ENCODE assay signal across 25 mouse cellular contexts in the genomic region with DNA sequence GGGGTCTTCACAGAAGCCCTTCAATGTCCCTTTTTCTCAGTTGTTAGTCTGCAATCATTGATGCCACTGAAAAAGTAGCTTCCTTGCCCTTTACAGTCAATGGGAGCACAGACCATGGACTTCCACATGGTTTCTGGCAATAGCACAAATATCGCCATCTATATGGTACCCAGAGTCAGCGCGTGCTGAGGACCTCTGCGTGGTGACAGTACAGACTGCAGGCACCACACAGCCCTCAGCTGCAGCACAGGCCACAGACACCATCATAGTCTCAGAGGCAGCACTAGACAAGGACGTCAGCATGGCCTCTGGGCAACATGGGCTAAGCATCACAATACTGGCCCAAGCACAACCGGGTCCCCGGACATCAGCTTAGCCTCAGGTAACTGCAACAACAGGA. TPM values are rescaled to one million over a fixed set of nuclear protein-coding genes. Genes with fewer than 3 reads are reported as not detected.
DNase-seq lines count a peak whose midpoint lies in the region; ATAC-seq and TF ChIP-seq lines count a peak whose summit lies in the region.
"Had no signal": no experiment of that assay in that cellular context is flagged by ENCODE, and none has a peak within 500 bp of the region (broad histone marks: within the 10 kb centered on the region; RNA-seq: fewer than 3 reads in every experiment).

No protein-coding gene starts in this region.

- H3K4me2 ChIP-seq in liver, embryonic 13.5 days = no peak overlapping the region
- H3K4me2 ChIP-seq: embryonic facial prominence, embryonic 13.5 days; forebrain, embryonic 13.5 days; heart, embryonic 15.5 days; hindbrain, embryonic 13.5 days; lung, embryonic 14.5 days had no signal

- TF ChIP-seq POLR2A in ES-Bruce4 (IDR thresholded peaks at IDR 0.05; ENCODE audit: insufficient read depth, low read length) = no peak

- ATAC-seq in liver, embryonic 13.5 days (ENCODE audit: low read depth) = 0 out of 2 replicates have a peak, but pooled peaks have one; percentile 21
- peak; percentile 54 for ATAC-seq in megakaryocyte progenitor cell, adult 5-6 weeks (replicated peaks; ENCODE audit: poor library complexity)
- ATAC-seq: forebrain, embryonic 13.5 days; Patski had no signal

- no peaks in the 10 kb centered on the region for H3K9me3 ChIP-seq in liver, embryonic 13.5 days (replicated peaks)
- no peaks in the 10 kb centered on the region for H3K9me3 ChIP-seq in ES-Bruce4 (replicated peaks; ENCODE audit: control insufficient read depth, insufficient read depth, low read length, poor library complexity, severe bottlenecking)
- H3K9me3 ChIP-seq: embryonic facial prominence, embryonic 13.5 days; forebrain, embryonic 13.5 days; heart, embryonic 15.5 days; hindbrain, embryonic 13.5 days; midbrain, embryonic 10.5 days had no signal

- intact Hi-C loops in left cerebral cortex, adult 2 months (cut with DNase I) = no loop called here

- H3K36me3 ChIP-seq in liver, embryonic 13.5 days = no peaks in the 10 kb centered on the region
- H3K36me3 ChIP-seq in ES-Bruce4 (ENCODE audit: control insufficient read depth, insufficient read depth, low read length, poor library complexity, severe bottlenecking) = no peaks in the 10 kb centered on the region
- H3K36me3 ChIP-seq: embryonic facial prominence, embryonic 13.5 days; G1E; heart, embryonic 15.5 days; hindbrain, embryonic 13.5 days; midbrain, embryonic 10.5 days had no signal

- H3K4me3 ChIP-seq in liver, embryonic 13.5 days (replicated peaks) = no peak overlapping the region
- no peak overlapping the region for H3K4me3 ChIP-seq in ES-Bruce4 (ENCODE audit: low read depth, low read length)
- H3K4me3 ChIP-seq in left cerebral cortex, adult 2 months = no peak overlapping the region
- H3K4me3 ChIP-seq: embryonic facial prominence, embryonic 13.5 days; erythroblast, embryonic 14.5 days; forebrain, embryonic 13.5 days; heart, embryonic 15.5 days; hindbrain, embryonic 13.5 days; layer of hippocampus, adult 2 months; midbrain, embryonic 10.5 days had no signal

- H3K9ac ChIP-seq in liver, embryonic 13.5 days = no peak overlapping the region
- H3K9ac ChIP-seq in ES-Bruce4 (ENCODE audit: low read depth, poor library complexity, severe bottlenecking) = no peak overlapping the region
- H3K9ac ChIP-seq: embryonic facial prominence, embryonic 13.5 days; forebrain, embryonic 13.5 days; heart, embryonic 15.5 days; hindbrain, embryonic 13.5 days; lung, embryonic 14.5 days had no signal

- no peaks in the 10 kb centered on the region for H3K27me3 ChIP-seq in liver, embryonic 13.5 days
- no peaks in the 10 kb centered on the region for H3K27me3 ChIP-seq in ES-Bruce4 (ENCODE audit: control insufficient read depth, insufficient read depth, low read length, poor library complexity, severe bottlenecking)
- H3K27me3 ChIP-seq: embryonic facial prominence, embryonic 13.5 days; forebrain, embryonic 13.5 days; heart, embryonic 15.5 days; hindbrain, embryonic 13.5 days; Patski had no signal

- peaks cover 3% of the 10 kb centered on the region; the same call in 1 of the 2 replicates for H3K4me1 ChIP-seq in liver, embryonic 13.5 days (replicated peaks)
- H3K4me1 ChIP-seq in ES-Bruce4 (ENCODE audit: control insufficient read depth, insufficient read depth, low read length) = peaks cover 2% of the 10 kb centered on the region
- H3K4me1 ChIP-seq: forebrain, embryonic 13.5 days; heart, embryonic 15.5 days; hindbrain, embryonic 13.5 days had no signal

- H3K27ac ChIP-seq in liver, embryonic 13.5 days = no peak overlapping the region
- H3K27ac ChIP-seq in ES-Bruce4 (ENCODE audit: insufficient read depth, low read length) = no peak overlapping the region
- no peak overlapping the region for H3K27ac ChIP-seq in left cerebral cortex, adult 2 months
- H3K27ac ChIP-seq: embryonic facial prominence, embryonic 13.5 days; forebrain, embryonic 13.5 days; heart, embryonic 15.5 days; hindbrain, embryonic 13.5 days; layer of hippocampus, adult 2 months; midbrain, embryonic 10.5 days had no signal

- WGBS in liver, embryonic 13.5 days (ENCODE audit: insufficient replicate concordance) = 78% methylated on average over 7 of the region's 7 CpGs

- TF ChIP-seq CTCF in ES-Bruce4 (IDR thresholded peaks at IDR 0.05; ENCODE audit: low read depth, low read length) = peak; percentile 8
- TF ChIP-seq CTCF in left cerebral cortex, adult 2 months (IDR thresholded peaks at IDR 0.05) = no peak

- no peak for TF ChIP-seq EP300 in ES-Bruce4 (IDR thresholded peaks at IDR 0.05; ENCODE audit: insufficient read depth, low read depth, low read length)

- DNase-seq in liver, embryonic 13.5 days = no peak
- no peak for DNase-seq in liver
- no peak for DNase-seq in adrenal gland, postnatal 4 days (ENCODE audit: low spot score in 2 of 2)
- DNase-seq in right cerebral cortex, adult 18-20 months = no peak
- DNase-seq in left cerebral cortex, adult 2 months (ENCODE audit: extremely low spot score in 1 of 2, low spot score in 2 of 2) = no peak
- DNase-seq: adrenal gland, adult 2 months; B cell, adult 2 months; cerebellum, adult 18-20 months; cerebellum, postnatal 25 days; heart, postnatal 36 days; kidney, adult 8-10 months; kidney, postnatal 25 days; lung, embryonic 14.5 days; right cerebral cortex, postnatal 14 days had no signal

RNA-seq across cellular contexts. Expression of a gene that starts 38.3 kb away (rescaled TPM):
- polyA plus RNA-seq in liver, embryonic 13.5 days (2015; fragmentation: Nextera tagmentation; extraction: Ambion mirVana) = 8.8 and 10.2 TPM in 2 replicates
- 151 and 158 TPM in 2 replicates for polyA plus RNA-seq in ES-Bruce4 (2011; ENCODE audit: insufficient read depth, insufficient read length, low read depth, missing spikeins)
- total RNA-seq in megakaryocyte progenitor cell, adult 5-6 weeks (2015) = 14.1 and 16.4 TPM in 2 replicates
- 10.1 and 13.3 TPM in 2 replicates for total RNA-seq in megakaryocyte progenitor cell, adult 5-6 weeks (2017)
- total RNA-seq in adrenal gland, postnatal 4 days (2021) = 10 to 100 TPM; 88.2 to 98.1 TPM
- total RNA-seq in left cerebral cortex, adult 2 months (2021) = 10 to 100 TPM; 19.5 to 25.6 TPM
